Mouse (Mus musculus) lung, embryonic 16.5 days (tissue): Measurements from ENCODE around the gene Ago1. TPM values are rescaled to one million over a fixed set of nuclear protein-coding genes. Genes with fewer than 3 reads are reported as not detected.

Experiments
- ATAC-seq: fragments of 200-750 bp; cut with Nextera tagmentation; 2 replicates; pipeline ENCODE4 v1.8.0; 2017; ENCODE audit warnings: low read depth, mild to moderate bottlenecking, moderate library complexity
- H3K27ac ChIP-seq: fragments of 300-500 bp; sonication (generic); 2 replicates; pipeline ENCODE4 v1.5.1; 2014; ENCODE audit warnings: mild to moderate bottlenecking, control low read depth, low read length
- H3K27me3 ChIP-seq: fragments of 300-500 bp; sonication (generic); 2 replicates; pipeline ENCODE4 v1.6.1; 2014; ENCODE audit warnings: low read depth, low read length, mixed read lengths; ENCODE audit not compliant: control insufficient read depth, insufficient read depth
- H3K36me3 ChIP-seq: fragments of 300-500 bp; sonication (generic); 2 replicates; pipeline ENCODE4 v1.6.1; 2014; ENCODE audit warnings: low read length; ENCODE audit not compliant: control insufficient read depth, insufficient read depth
- H3K4me1 ChIP-seq: fragments of 300-500 bp; sonication (generic); replicated peaks from 2 replicates; pipeline ENCODE4 v1.6.1; 2014; ENCODE audit warnings: low read length, mixed read lengths; ENCODE audit not compliant: control insufficient read depth, insufficient read depth
- H3K4me2 ChIP-seq: fragments of 300-500 bp; sonication (generic); 2 replicates; pipeline ENCODE4 v1.6.1; 2014; ENCODE audit warnings: low read depth, low read length, control low read depth
- H3K4me3 ChIP-seq: fragments of 300-500 bp; sonication (generic); 2 replicates; pipeline ENCODE4 v1.5.1; 2014; ENCODE audit warnings: mild to moderate bottlenecking, low read length, control low read depth
- H3K9ac ChIP-seq: fragments of 300-500 bp; sonication (generic); 2 replicates; pipeline ENCODE4 v1.6.1; 2014; ENCODE audit warnings: low read length, control low read depth
- H3K9me3 ChIP-seq: fragments of 300-500 bp; sonication (generic); 2 replicates; pipeline ENCODE4 v1.6.1; 2016; ENCODE audit warnings: low read length; ENCODE audit not compliant: control insufficient read depth
- WGBS: fragments of 180-500 bp; shearing (Covaris S2); extraction: QIAGEN DNeasy Blood & Tissue Kit; methylation state at CpG from one replicate; pipeline ENCODE4 v1.1.7; 2014; 5-methylcytosine and 5-hydroxymethylcytosine counted together
- polyA plus RNA-seq: library from polyadenylated mRNA; unstranded; fragments of >200 nt; fragmentation: Nextera tagmentation; extraction: Ambion mirVana; gene quantifications from 2 replicates; pipeline ENCODE4 v1.2.1, GENCODE M21; 2015

Ago1 gene
- polyA plus RNA-seq, 1 experiment from 2014 or later = 6.3 TPM

- Histone ChIP-seq H3K4me3 (no peak overlapping the region), H3K36me3 (peaks cover 10% of the 10 kb centered on the region), H3K4me2 (no peak overlapping the region), H3K27ac (no peak overlapping the region), H3K9ac (no peak overlapping the region), H3K4me1 (no peaks in the 10 kb centered on the region), H3K27me3 (no peaks in the 10 kb centered on the region), H3K9me3 (no peaks in the 10 kb centered on the region)
- ATAC-seq = 0 out of 2 replicates have a peak, but pooled peaks have one; percentile 17
- 43% methylated on average over 2 of the region's 2 CpGs for WGBS
Measured at GRCm38 (mm10) chr4:126436268-126436667, 32.1 kb downstream of the Ago1 start.

GRCm38 (mm10) chr4:126434094-126434493 lies 34.3 kb downstream of the Ago1 start:
- Histone ChIP-seq H3K9ac (no peak overlapping the region), H3K4me1 (no peaks in the 10 kb centered on the region), H3K27ac (no peak overlapping the region), H3K27me3 (no peaks in the 10 kb centered on the region), H3K9me3 (no peaks in the 10 kb centered on the region), H3K4me3 (no peak overlapping the region), H3K36me3 (no peaks in the 10 kb centered on the region), H3K4me2 (no peak overlapping the region)
- no peak for ATAC-seq
- 94% methylated on average over 2 of the region's 2 CpGs for WGBS

GRCm38 (mm10) chr4:126433175-126433574 lies 35.2 kb downstream of the Ago1 start:
- H3K9me3 ChIP-seq = no peaks in the 10 kb centered on the region
- no peak overlapping the region for H3K4me3 ChIP-seq
- no peaks in the 10 kb centered on the region for H3K27me3 ChIP-seq
- no peak overlapping the region for H3K4me2 ChIP-seq
- no peak for ATAC-seq
- H3K27ac ChIP-seq = no peak overlapping the region
- H3K4me1 ChIP-seq = peaks cover 4% of the 10 kb centered on the region; the same call in 1 of the 2 replicates
- H3K9ac ChIP-seq = no peak overlapping the region
- H3K36me3 ChIP-seq = no peaks in the 10 kb centered on the region
- WGBS = 79% methylated on average over 4 of the region's 4 CpGs

GRCm38 (mm10) chr4:126431746-126432145 lies 36.6 kb downstream of the Ago1 start:
- Histone ChIP-seq H3K4me1 (peaks cover 4% of the 10 kb centered on the region; the same call in 1 of the 2 replicates), H3K4me3 (no peak overlapping the region), H3K9me3 (no peaks in the 10 kb centered on the region), H3K27me3 (no peaks in the 10 kb centered on the region), H3K36me3 (no peaks in the 10 kb centered on the region), H3K4me2 (no peak overlapping the region), H3K9ac (no peak overlapping the region), H3K27ac (no peak overlapping the region)
- ATAC-seq = no peak
- WGBS = 75% methylated on average over 4 of the region's 4 CpGs

- H3K9ac ChIP-seq = peak within 1 kb of the TSS; percentile 91
- peak within 1 kb of the TSS; percentile 88 for H3K4me2 ChIP-seq
- ATAC-seq = peak; percentile 98
- H3K27me3 ChIP-seq = no peaks in the 10 kb centered on the region
- no peaks in the 10 kb centered on the region for H3K9me3 ChIP-seq
- under 1% methylated on average over 62 of the region's 65 CpGs for WGBS
- H3K4me1 ChIP-seq = peaks cover 4% of the 10 kb centered on the region; the same call in 1 of the 2 replicates
- no peaks in the 10 kb centered on the region for H3K36me3 ChIP-seq
- peak within 1 kb of the TSS; percentile 89 for H3K27ac ChIP-seq
- peak within 1 kb of the TSS; percentile 94 for H3K4me3 ChIP-seq
Measured at GRCm38 (mm10) chr4:126429347-126430079, 38.9 kb downstream of the Ago1 start, which contains the start of gene Ago3. Gene Ago3, minus strand, starts transcription at chr4:126429556.

GRCm38 (mm10) chr4:126428682-126429346 lies 39.6 kb downstream of the Ago1 start:
- H3K9ac ChIP-seq = peak overlapping the region; percentile 91
- no peaks in the 10 kb centered on the region for H3K36me3 ChIP-seq
- peak overlapping the region; percentile 89 for H3K27ac ChIP-seq
- 1% methylated on average over 24 of the region's 24 CpGs for WGBS
- peak overlapping the region; percentile 94 for H3K4me3 ChIP-seq
- no peak; the same call in 1 of the 2 replicates for ATAC-seq
- H3K4me1 ChIP-seq = peaks cover 4% of the 10 kb centered on the region; the same call in 1 of the 2 replicates
- H3K27me3 ChIP-seq = no peaks in the 10 kb centered on the region
- H3K4me2 ChIP-seq = peak overlapping the region; percentile 88
- no peaks in the 10 kb centered on the region for H3K9me3 ChIP-seq

GRCm38 (mm10) chr4:126423866-126424265 lies 44.5 kb downstream of the Ago1 start:
- 59% methylated on average over 2 of the region's 2 CpGs for WGBS
- no peaks in the 10 kb centered on the region for H3K27me3 ChIP-seq
- no peak overlapping the region for H3K9ac ChIP-seq
- peaks cover 4% of the 10 kb centered on the region; the same call in 1 of the 2 replicates for H3K4me1 ChIP-seq
- no peak overlapping the region for H3K4me3 ChIP-seq
- no peaks in the 10 kb centered on the region for H3K36me3 ChIP-seq
- H3K27ac ChIP-seq = no peak overlapping the region
- no peak overlapping the region for H3K4me2 ChIP-seq
- no peak for ATAC-seq
- H3K9me3 ChIP-seq = no peaks in the 10 kb centered on the region

- Histone ChIP-seq H3K9ac (no peak overlapping the region), H3K4me2 (no peak overlapping the region), H3K4me3 (no peak overlapping the region), H3K4me1 (no peaks in the 10 kb centered on the region), H3K27ac (no peak overlapping the region), H3K36me3 (no peaks in the 10 kb centered on the region), H3K9me3 (no peaks in the 10 kb centered on the region), H3K27me3 (no peaks in the 10 kb centered on the region)
- no peak for ATAC-seq
Measured at GRCm38 (mm10) chr4:126415707-126416106, 52.7 kb downstream of the Ago1 start.

- no peak overlapping the region for H3K4me3 ChIP-seq
- 93% methylated on average over 3 of the region's 3 CpGs for WGBS
Measured at GRCm38 (mm10) chr4:126412526-126412925, 55.9 kb downstream of the Ago1 start.

More at GRCm38 (mm10) chr4:126412526-126412925, 55.9 kb downstream of the Ago1 start:
- H3K27ac ChIP-seq = no peak overlapping the region
- no peaks in the 10 kb centered on the region for H3K4me1 ChIP-seq
- H3K9me3 ChIP-seq = no peaks in the 10 kb centered on the region
- no peak for ATAC-seq
- no peaks in the 10 kb centered on the region for H3K36me3 ChIP-seq
- no peak overlapping the region for H3K4me2 ChIP-seq
- H3K27me3 ChIP-seq = no peaks in the 10 kb centered on the region
- H3K9ac ChIP-seq = no peak overlapping the region
